Mouse (Mus musculus) hindbrain, postnatal 0 days (tissue): ENCODE measurements at regions not wholly inside any gene's neighbourhood (a gene's known extent, or its start where the extent isn't known, plus 50 kb on each side); places are given as distances from the start of the nearest gene placed in this dataset.

Source experiments
- ATAC-seq: fragments of 200-750 bp; cut with Nextera tagmentation; 2 replicates; pipeline ENCODE4 v1.8.0; 2017; ENCODE audit warnings: mild to moderate bottlenecking, moderate TSS enrichment, moderate library complexity
- DNase-seq: peaks from one replicate; pipeline ENCODE4 v3.0.0-alpha.2; 2015; ENCODE audit warnings: low spot score
- H3K27ac ChIP-seq: fragments of 300-500 bp; sonication (generic); 2 replicates; pipeline ENCODE4 v1.5.1; 2014; ENCODE audit warnings: mild to moderate bottlenecking
- H3K27me3 ChIP-seq: fragments of 300-500 bp; sonication (generic); 2 replicates; pipeline ENCODE4 v1.6.1; 2014; ENCODE audit warnings: low read length, mixed read lengths; ENCODE audit not compliant: insufficient read depth
- H3K36me3 ChIP-seq: fragments of 300-500 bp; sonication (generic); 2 replicates; pipeline ENCODE4 v1.6.1; 2014; ENCODE audit warnings: low read length, mixed read lengths; ENCODE audit not compliant: insufficient read depth
- H3K4me1 ChIP-seq: fragments of 300-500 bp; sonication (generic); 2 replicates; pipeline ENCODE4 v1.6.1; 2014; ENCODE audit warnings: antibody characterized with exemption, low read length, mixed read lengths; ENCODE audit not compliant: insufficient read depth
- H3K4me2 ChIP-seq: fragments of 300-500 bp; sonication (generic); 2 replicates; pipeline ENCODE4 v1.6.1; 2014; ENCODE audit warnings: low read depth, mild to moderate bottlenecking, low read length, moderate library complexity, mixed read lengths
- H3K4me3 ChIP-seq: fragments of 300-500 bp; sonication (generic); 2 replicates; pipeline ENCODE4 v1.5.1; 2014; ENCODE audit warnings: low read length
- H3K9ac ChIP-seq: fragments of 300-500 bp; sonication (generic); replicated peaks from 2 replicates; pipeline ENCODE4 v1.6.1; 2014; ENCODE audit warnings: mild to moderate bottlenecking, low read length, moderate library complexity, mixed read lengths
- H3K9me3 ChIP-seq: fragments of 300-500 bp; sonication (generic); 2 replicates; pipeline ENCODE4 v1.6.1; 2016; ENCODE audit warnings: low read length, mixed read lengths
- CTCF ChIP-seq: IDR thresholded peaks from 2 replicates; pipeline ENCODE4 v1.5.1; 2016; ENCODE audit warnings: antibody characterized with exemption, control low read depth, low read depth
- WGBS: fragments of 180-500 bp; shearing (Covaris S2); extraction: QIAGEN DNeasy Blood & Tissue Kit; methylation state at CpG from one replicate; pipeline ENCODE4 v1.1.7; 2014; 5-methylcytosine and 5-hydroxymethylcytosine counted together

GRCm38 (mm10) chr8:8440903-8441302 lies 220.1 kb downstream of the Efnb2 start:
- H3K4me1 ChIP-seq, result no peaks in the 10 kb centered on the region
- DNase-seq (no peak), ATAC-seq (no peak)
- H3K27ac ChIP-seq, result no peak overlapping the region
- no peaks in the 10 kb centered on the region for H3K36me3 ChIP-seq
- TF ChIP-seq CTCF, result no peak
- no peak overlapping the region for H3K4me3 ChIP-seq
- H3K27me3 ChIP-seq, result no peaks in the 10 kb centered on the region
- H3K9me3 ChIP-seq, result no peaks in the 10 kb centered on the region
- 76% methylated on average over 8 of the region's 8 CpGs for whole genome bisulfite sequencing
- H3K9ac ChIP-seq, result no peak overlapping the region
- no peak overlapping the region for H3K4me2 ChIP-seq

DNA sequence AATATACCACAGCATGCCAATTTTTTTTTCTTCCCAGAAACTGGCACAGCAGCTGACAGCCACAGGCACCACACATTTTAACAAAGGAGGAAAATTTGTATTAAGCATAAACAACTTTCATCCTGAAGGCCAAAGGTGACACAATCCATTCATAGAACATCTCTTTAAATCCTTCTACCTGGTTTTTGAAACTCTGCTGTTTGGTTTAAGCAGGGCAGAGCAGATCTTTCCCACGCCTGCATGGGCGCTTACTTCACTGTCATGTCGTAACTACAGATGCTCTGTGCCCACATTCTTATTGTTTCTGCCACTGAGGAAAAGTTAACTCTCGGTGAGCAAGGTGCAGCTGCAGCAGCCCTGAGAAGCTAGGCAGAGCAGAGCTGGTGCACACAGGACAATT lies 234.8 kb downstream of the Efnb2 start:
- H3K9ac ChIP-seq, result no peak overlapping the region
- no peaks in the 10 kb centered on the region for H3K36me3 ChIP-seq
- no peak overlapping the region for H3K27ac ChIP-seq
- H3K27me3 ChIP-seq, result no peaks in the 10 kb centered on the region
- 51% methylated on average over 4 of the region's 4 CpGs for WGBS
- DNase-seq (no peak), ATAC-seq (no peak)
- no peaks in the 10 kb centered on the region for H3K9me3 ChIP-seq
- no peak overlapping the region for H3K4me2 ChIP-seq
- no peak overlapping the region for H3K4me3 ChIP-seq
- TF ChIP-seq CTCF, result no peak
- no peaks in the 10 kb centered on the region for H3K4me1 ChIP-seq

DNA sequence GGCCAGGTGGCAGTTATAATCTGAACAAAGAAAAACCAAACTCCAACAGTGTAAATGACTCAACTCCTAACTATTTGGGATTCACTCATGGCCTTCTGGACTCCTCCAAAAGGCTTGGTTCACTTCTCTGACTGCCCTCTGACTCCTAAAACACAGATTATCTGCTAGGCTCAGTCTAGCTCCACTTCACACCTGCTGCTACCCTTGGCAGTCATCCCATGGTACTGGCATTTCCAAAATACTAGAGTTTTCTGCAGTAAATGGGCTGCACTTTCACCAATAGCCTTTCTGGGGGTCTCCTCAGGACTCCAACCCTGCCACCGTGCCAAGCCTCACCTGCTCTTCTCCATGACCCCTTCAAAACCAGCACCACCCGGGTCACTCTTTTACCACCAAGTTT lies 237.6 kb downstream of the Efnb2 start:
- 84% methylated on average over 2 of the region's 2 CpGs for WGBS
- no peak overlapping the region for H3K4me3 ChIP-seq
- H3K36me3 ChIP-seq, result no peaks in the 10 kb centered on the region
- DNase-seq, result no peak
- no peak for TF ChIP-seq CTCF
- no peak overlapping the region for H3K27ac ChIP-seq
- no peak overlapping the region for H3K4me2 ChIP-seq
- ATAC-seq, result no peak
- no peaks in the 10 kb centered on the region for H3K4me1 ChIP-seq
- H3K9me3 ChIP-seq, result no peaks in the 10 kb centered on the region
- no peaks in the 10 kb centered on the region for H3K27me3 ChIP-seq
- no peak overlapping the region for H3K9ac ChIP-seq

- peak; percentile 40 for DNase-seq
These were observed 239.3 kb downstream of the Efnb2 start for GRCm38 (mm10) chr8:8421713-8422112.

GRCm38 (mm10) chr8:8419360-8420330 lies 241.4 kb downstream of the Efnb2 start:
- TF ChIP-seq CTCF, result no peak
- Histone ChIP-seq H3K9me3 (no peaks in the 10 kb centered on the region), H3K4me1 (no peaks in the 10 kb centered on the region), H3K4me2 (no peak overlapping the region), H3K27me3 (no peaks in the 10 kb centered on the region), H3K36me3 (no peaks in the 10 kb centered on the region), H3K9ac (no peak overlapping the region), H3K27ac (no peak overlapping the region), H3K4me3 (no peak overlapping the region)
- ATAC-seq (no peak), DNase-seq (no peak)
- WGBS, result 68% methylated on average over 15 of the region's 15 CpGs

More at GRCm38 (mm10) chr8:8421713-8422112, 239.3 kb downstream of the Efnb2 start:
- Histone ChIP-seq H3K9me3 (no peaks in the 10 kb centered on the region), H3K4me1 (no peaks in the 10 kb centered on the region), H3K4me3 (no peak overlapping the region), H3K27ac (no peak overlapping the region), H3K9ac (no peak overlapping the region), H3K4me2 (no peak overlapping the region), H3K27me3 (no peaks in the 10 kb centered on the region), H3K36me3 (no peaks in the 10 kb centered on the region)
- TF ChIP-seq CTCF, result no peak
- 0 out of 2 replicates have a peak, but pooled peaks have one; percentile 32 for ATAC-seq
- WGBS, result 47% methylated on average over 5 of the region's 5 CpGs

- Histone ChIP-seq H3K4me2 (no peak overlapping the region), H3K4me1 (no peaks in the 10 kb centered on the region), H3K27me3 (no peaks in the 10 kb centered on the region), H3K36me3 (no peaks in the 10 kb centered on the region), H3K27ac (no peak overlapping the region), H3K9ac (no peak overlapping the region), H3K9me3 (no peaks in the 10 kb centered on the region), H3K4me3 (no peak overlapping the region)
- 94% methylated on average over 6 of the region's 6 CpGs for WGBS
- no peak for ATAC-seq
- no peak for TF ChIP-seq CTCF
- DNase-seq, result no peak
These were observed 242.1 kb downstream of the Efnb2 start for GRCm38 (mm10) chr8:8418929-8419328.

GRCm38 (mm10) chr8:8418525-8418924 lies 242.5 kb downstream of the Efnb2 start:
- Histone ChIP-seq H3K27ac (no peak overlapping the region), H3K4me3 (no peak overlapping the region), H3K9ac (no peak overlapping the region), H3K36me3 (no peaks in the 10 kb centered on the region), H3K4me2 (no peak overlapping the region), H3K4me1 (no peaks in the 10 kb centered on the region), H3K9me3 (no peaks in the 10 kb centered on the region), H3K27me3 (no peaks in the 10 kb centered on the region)
- TF ChIP-seq CTCF, result no peak
- ATAC-seq (no peak), DNase-seq (no peak)
- WGBS, result 96% methylated on average over 2 of the region's 2 CpGs
